ENCODE assay signal across 8 mouse cellular contexts in genomic region chr11:100200104-100200820, GRCm38 (mm10). TPM values are rescaled to one million over a fixed set of nuclear protein-coding genes. Genes with fewer than 3 reads are reported as not detected.
DNase-seq lines count a peak whose midpoint lies in the region; ATAC-seq lines count a peak whose summit lies in the region.

No protein-coding gene starts in this region.

- 39% methylated on average over 8 of the region's 8 CpGs for WGBS in limb, embryonic 15.5 days

- H3K27me3 ChIP-seq in limb, embryonic 15.5 days, result no peaks in the 10 kb centered on the region

- 0 out of 2 replicates have a peak, but pooled peaks have one; percentile 6 for ATAC-seq in limb, embryonic 15.5 days (ENCODE audit: insufficient number of reproducible peaks, low FRiP score, low TSS enrichment, low read depth)

- H3K4me2 ChIP-seq in limb, embryonic 15.5 days, result no peak overlapping the region

- H3K4me1 ChIP-seq in limb, embryonic 15.5 days, result no peaks in the 10 kb centered on the region

- intact Hi-C loops in heart, postnatal 14 days (cut with DNase I), result no loop called here

- H3K9ac ChIP-seq in limb, embryonic 15.5 days, result no peak overlapping the region

- H3K36me3 ChIP-seq in limb, embryonic 15.5 days, result no peaks in the 10 kb centered on the region

- no peak overlapping the region for H3K4me3 ChIP-seq in limb, embryonic 15.5 days

- H3K27ac ChIP-seq in limb, embryonic 15.5 days, result no peak overlapping the region

- peak; percentile 24 to 39 for DNase-seq in heart, postnatal 14 days
- no peak for DNase-seq in heart, adult 8-10 months (ENCODE audit: low spot score)
- DNase-seq in thymus, postnatal 14 days, result peak; percentile 13
- no peak for DNase-seq in thymus, adult 18-20 months
- DNase-seq in cerebellum, postnatal 36 days, result peak; percentile 8 to 10
- peak; percentile 62 for DNase-seq in thymus, postnatal 4 days
- no peak for DNase-seq in gastrocnemius, postnatal 25 days

- no peaks in the 10 kb centered on the region for H3K9me3 ChIP-seq in limb, embryonic 15.5 days

RNA-seq across cellular contexts. Expression of gene Krt14, which starts 7.1 kb away (rescaled TPM):
- total RNA-seq in heart, postnatal 14 days (2021), result 1 to 10 TPM; 1.3 to 1.6 TPM
- total RNA-seq in heart, adult 8-10 months (2022), result under 1 TPM in 2 of 4 experiments, not detected in 2; 0.25 to 0.63 TPM
- polyA plus RNA-seq in limb, embryonic 15.5 days (2015; fragmentation: Nextera tagmentation; extraction: Ambion mirVana), result 1,243 and 1,298 TPM in 2 replicates
- not detected for total RNA-seq in gastrocnemius, postnatal 25 days (2021)

RNA-seq across cellular contexts. Expression of gene Krt9, which starts 7.2 kb away (rescaled TPM):
- total RNA-seq in heart, postnatal 14 days (2021), result not detected
- not detected for total RNA-seq in heart, adult 8-10 months (2022)
- 0.13 and 0.24 TPM in 2 replicates for polyA plus RNA-seq in limb, embryonic 15.5 days (2015; fragmentation: Nextera tagmentation; extraction: Ambion mirVana)
- not detected for total RNA-seq in gastrocnemius, postnatal 25 days (2021)

RNA-seq across cellular contexts. Expression of gene Krt16, which starts 48.4 kb away (rescaled TPM):
- not detected for total RNA-seq in heart, postnatal 14 days (2021)
- not detected for total RNA-seq in heart, adult 8-10 months (2022)
- 11.7 and 16.2 TPM in 2 replicates for polyA plus RNA-seq in limb, embryonic 15.5 days (2015; fragmentation: Nextera tagmentation; extraction: Ambion mirVana)
- not detected for total RNA-seq in gastrocnemius, postnatal 25 days (2021)

RNA-seq across cellular contexts. Expression of gene Krt19, which starts 51.8 kb away (rescaled TPM):
- total RNA-seq in heart, postnatal 14 days (2021), result 10 to 100 TPM; 12.9 to 17.4 TPM
- total RNA-seq in heart, adult 8-10 months (2022), result 1 to 10 TPM; 4.6 to 9.6 (median 6.7) TPM
- polyA plus RNA-seq in limb, embryonic 15.5 days (2015; fragmentation: Nextera tagmentation; extraction: Ambion mirVana), result 417 and 437 TPM in 2 replicates
- total RNA-seq in gastrocnemius, postnatal 25 days (2021), result under 1 TPM in 1 of 2 experiments, not detected in 1; 0.28 TPM

Comparison
In these comparisons a context has a peak if more than half of its experiments do, and no peak if none do; other contexts are left out.
1. DNase-seq: peak in heart, postnatal 14 days (2 of 2), thymus, postnatal 14 days (single experiment), cerebellum, postnatal 36 days (2 of 2) and thymus, postnatal 4 days (single experiment); none in heart, adult 8-10 months (single experiment), thymus, adult 18-20 months (0 of 2) and gastrocnemius, postnatal 25 days (single experiment).